Mouse (Mus musculus): ENCODE data around the gene Foxa2.

- TF ChIP-seq CTCF (IDR thresholded peaks at IDR 0.05; ENCODE audit: low read depth, low read length) (no peak), TAL1 (conservative IDR thresholded peaks at IDR 0.05; ENCODE audit: low read depth, low read length) (no peak), GATA1 (IDR thresholded peaks at IDR 0.05; ENCODE audit: borderline replicate concordance, low read length) (no peak)
Measured at GRCm38 (mm10) chr2:148046799-148047165, at the start of gene Foxa2.
